Comparison of ENCODE assay signal across 10 mouse cellular contexts in the genomic region with DNA sequence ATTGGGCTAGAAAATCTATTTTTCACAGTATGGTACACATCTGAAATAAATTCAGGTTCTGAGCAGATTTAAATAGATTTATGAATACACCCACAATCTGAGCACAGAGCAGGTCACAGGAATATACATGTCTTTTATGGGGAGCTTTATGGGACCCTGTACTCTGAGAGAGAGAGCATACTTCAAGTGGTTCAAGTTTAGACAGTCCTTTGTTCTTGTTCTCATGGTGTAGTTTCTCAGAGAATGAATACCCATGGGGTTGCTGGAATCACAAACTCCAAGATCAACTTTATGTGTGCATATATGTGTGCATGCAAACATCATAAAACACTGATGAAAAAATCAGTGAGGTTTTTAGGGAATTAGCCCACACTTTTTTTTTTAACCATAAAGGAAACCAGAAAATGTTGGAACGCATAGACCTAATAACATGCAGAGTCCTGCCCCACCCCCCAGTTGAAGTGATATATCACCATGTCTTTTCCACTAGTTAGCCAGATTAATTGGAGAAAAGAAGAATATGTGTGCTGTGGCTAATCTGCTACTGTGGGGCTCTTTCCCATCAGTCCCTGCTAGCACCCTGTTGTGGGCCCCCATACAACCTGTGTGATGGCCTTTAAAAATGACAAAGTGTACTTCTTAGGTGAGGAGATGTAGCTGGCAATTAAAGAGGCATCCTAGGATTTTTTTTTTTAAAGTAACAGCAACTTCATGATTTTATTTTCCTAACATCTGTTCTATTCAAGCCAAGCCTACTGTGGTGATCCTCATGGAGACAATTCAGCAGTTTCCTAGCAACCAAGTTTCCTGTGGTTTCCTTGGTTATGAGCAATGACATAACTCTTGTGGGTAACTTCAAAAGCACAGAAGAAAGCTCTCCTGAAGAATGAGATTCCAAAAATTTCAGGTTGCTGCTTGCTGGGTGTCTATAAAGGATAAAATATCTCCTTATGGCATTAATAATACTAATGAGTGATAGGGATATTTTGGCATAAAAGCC.
DNase-seq lines count a peak whose midpoint lies in the region; ATAC-seq lines count a peak whose summit lies in the region.
"Had no signal": no experiment of that assay in that cellular context is flagged by ENCODE, and none has a peak within 500 bp of the region (broad histone marks: within the 10 kb centered on the region; RNA-seq: fewer than 3 reads in every experiment).

No protein-coding gene starts in this region.

- ATAC-seq in common myeloid progenitor, adult 5-6 weeks (replicated peaks; ENCODE audit: low read depth, poor library complexity, severe bottlenecking), result peak; percentile 95
- peak; percentile 94 for ATAC-seq in granulocyte monocyte progenitor cell, adult 5-6 weeks (replicated peaks; ENCODE audit: poor library complexity, severe bottlenecking)

- intact Hi-C loops in gastrocnemius, postnatal 14 days (cut with DNase I; ENCODE audit: low total_unique reads), result no loop called here

- DNase-seq in layer of hippocampus, adult 9-11 months, result peak; percentile 40
- DNase-seq in layer of hippocampus, adult 11-12 months (ENCODE audit: low spot score), result no peak
- DNase-seq in neural tube, embryonic 10.5 days (ENCODE audit: extremely low spot score, low spot score), result peak; percentile 14
- no peak for DNase-seq in gastrocnemius, postnatal 14 days
- DNase-seq in urinary bladder, adult 18-20 months (ENCODE audit: low spot score in 2 of 2), result no peak
- DNase-seq: kidney, adult 18-20 months; lung, postnatal 10 days; right cerebral cortex, postnatal 4 days had no signal

Comparison
In these comparisons a context has a peak if more than half of its experiments do, and no peak if none do; other contexts are left out.
1. DNase-seq: peak in layer of hippocampus, adult 9-11 months (single experiment) and neural tube, embryonic 10.5 days (single experiment); none in layer of hippocampus, adult 11-12 months (single experiment), gastrocnemius, postnatal 14 days (single experiment) and urinary bladder, adult 18-20 months (0 of 2).